Mouse (Mus musculus): ENCODE measurements around the gene Parpbp.

- no peak for TF ChIP-seq MXI1 (IDR thresholded peaks at IDR 0.05; ENCODE audit: low read depth, low read length)
- no peak for TF ChIP-seq POLR2A (IDR thresholded peaks at IDR 0.05; ENCODE audit: low read depth, low read length)
- TF ChIP-seq GABPA (IDR thresholded peaks at IDR 0.05; ENCODE audit: insufficient replicate concordance, low read depth, low read length), result no peak
- TF ChIP-seq NELFE (IDR thresholded peaks at IDR 0.05; ENCODE audit: low read depth, low read length), result no peak
- TF ChIP-seq CTCF (conservative IDR thresholded peaks at IDR 0.05 in 1 of 2, IDR thresholded peaks at IDR 0.05 in 1 of 2; ENCODE audit: low read depth in 2 of 2, low read length in 2 of 2), result no peak
- TF ChIP-seq EP300 (IDR thresholded peaks at IDR 0.05; ENCODE audit: low read length), result no peak
- no peak for TF ChIP-seq RCOR1 (conservative IDR thresholded peaks at IDR 0.05; ENCODE audit: low read depth, low read length)
Observed at GRCm38 (mm10) chr10:88135630-88136029, 11.1 kb downstream of the Parpbp start.
